Mouse (Mus musculus) kidney, postnatal 10 days (tissue): Measurements from ENCODE around the gene Gprc5b.
A peak's percentile ranks its signal among the peaks of the same experiment; 100 is the strongest.

Experiments used
- DNase-seq: peaks from one replicate; pipeline ENCODE4 v3.0.0; 2021; ENCODE audit warnings: mixed read lengths

The Gprc5b gene

DNA sequence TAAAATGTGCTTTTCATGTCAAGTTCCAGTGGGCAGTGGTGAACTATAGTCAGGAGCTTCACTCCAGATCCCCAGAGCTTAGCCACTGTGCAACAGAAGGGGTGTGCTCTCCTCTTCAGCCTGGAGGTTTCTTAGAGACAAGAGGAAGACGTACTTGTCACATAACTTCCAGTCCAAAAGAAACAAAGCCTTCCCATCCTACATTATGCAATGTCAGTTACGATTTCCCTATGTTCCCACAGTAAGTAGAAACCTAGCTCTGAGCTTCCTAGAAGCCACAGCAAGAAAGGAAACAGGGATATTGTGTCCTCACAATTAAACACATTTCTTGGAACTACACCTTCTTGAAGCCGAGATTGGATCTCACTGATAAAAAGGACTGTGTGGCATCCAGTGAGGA is 47.8 kb downstream of the Gprc5b start:
- no peak for DNase-seq

DNA sequence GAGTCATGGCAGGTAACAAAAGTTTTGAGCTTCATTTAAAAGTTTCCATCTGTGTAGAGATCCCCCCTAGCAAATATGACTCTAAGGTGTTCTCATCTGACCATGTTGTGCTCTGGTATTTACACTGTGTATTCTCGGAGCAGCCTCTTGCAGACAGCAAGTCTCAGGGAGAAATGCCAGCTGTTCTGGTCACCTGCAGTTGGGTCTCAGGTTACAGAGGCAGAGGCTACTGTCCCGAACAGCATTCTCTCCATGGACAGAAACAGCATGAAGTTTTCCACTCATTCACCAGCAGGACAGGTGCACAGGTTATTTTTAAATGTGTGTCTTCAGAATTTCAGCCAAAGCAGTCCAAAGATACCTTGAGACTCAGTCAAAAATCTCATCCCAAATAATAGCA is 50.1 kb downstream of the Gprc5b start:
- no peak for DNase-seq

GRCm38 (mm10) chr7:118943170-118943569 is 51.8 kb downstream of the Gprc5b start:
- no peak for DNase-seq

DNA sequence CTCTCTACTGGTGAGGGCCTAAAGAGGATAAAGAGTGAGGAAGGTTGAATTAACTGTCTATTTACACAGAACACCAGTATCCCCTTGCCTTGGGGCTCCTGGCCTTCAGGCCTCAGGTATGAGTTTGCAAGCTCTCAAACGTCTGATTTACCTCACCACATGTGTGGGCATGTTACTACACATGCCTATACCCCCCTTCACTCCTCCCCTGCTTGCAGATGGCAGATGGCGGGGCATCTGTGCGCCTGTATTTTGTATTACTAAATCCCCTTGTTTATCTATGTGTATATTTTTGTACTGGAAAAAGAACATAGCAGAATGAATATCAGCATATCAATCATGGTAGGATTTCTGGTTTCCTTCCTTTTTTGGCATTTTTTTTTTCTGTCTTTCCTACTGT is 52.7 kb downstream of the Gprc5b start:
- DNase-seq: no peak

- DNase-seq: no peak
Observed at GRCm38 (mm10) chr7:118937469-118938387, 57.3 kb downstream of the Gprc5b start.

DNA sequence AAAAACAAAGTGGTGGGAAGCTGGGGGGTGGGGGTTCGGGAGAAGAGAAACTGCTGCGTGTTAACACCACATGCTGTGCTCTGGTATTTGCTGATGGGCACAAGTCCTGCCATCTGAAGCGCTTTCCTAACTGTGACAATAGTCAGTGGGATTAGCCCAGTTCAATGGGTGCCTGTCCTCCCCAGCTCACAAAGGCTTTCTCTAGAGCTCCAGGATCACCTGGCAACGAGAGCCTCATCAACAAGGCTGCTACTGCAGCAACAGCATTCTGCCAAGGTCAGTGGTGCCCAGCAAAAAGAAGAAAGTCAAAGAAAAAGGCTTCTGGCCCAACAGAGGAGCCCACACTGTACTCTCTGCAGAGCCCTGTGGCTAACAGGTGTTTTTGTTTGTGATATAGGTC is 58.2 kb downstream of the Gprc5b start:
- DNase-seq: no peak

DNA sequence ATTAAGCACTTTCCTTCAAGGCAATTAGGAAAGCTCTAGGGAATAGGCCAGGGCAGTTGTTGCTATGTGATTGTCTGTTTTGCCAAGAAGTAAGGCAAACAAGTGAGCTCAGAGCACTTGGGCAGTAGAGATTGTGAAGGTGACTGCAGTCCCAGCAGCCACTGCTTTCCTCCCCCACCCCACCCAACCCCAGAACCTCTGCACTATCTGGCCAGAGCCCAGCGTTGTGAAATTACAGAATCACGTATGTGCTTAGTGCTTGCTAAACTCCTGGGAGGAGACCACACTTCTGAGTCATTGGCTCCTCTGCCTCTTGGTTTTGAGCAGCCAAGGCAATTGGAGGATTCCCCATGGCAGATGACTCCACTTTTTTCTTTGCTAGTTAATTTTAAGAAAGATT is 59.7 kb downstream of the Gprc5b start:
- DNase-seq: no peak

- DNase-seq: no peak
Observed at GRCm38 (mm10) chr7:118931502-118932395, 63.3 kb downstream of the Gprc5b start.

DNA sequence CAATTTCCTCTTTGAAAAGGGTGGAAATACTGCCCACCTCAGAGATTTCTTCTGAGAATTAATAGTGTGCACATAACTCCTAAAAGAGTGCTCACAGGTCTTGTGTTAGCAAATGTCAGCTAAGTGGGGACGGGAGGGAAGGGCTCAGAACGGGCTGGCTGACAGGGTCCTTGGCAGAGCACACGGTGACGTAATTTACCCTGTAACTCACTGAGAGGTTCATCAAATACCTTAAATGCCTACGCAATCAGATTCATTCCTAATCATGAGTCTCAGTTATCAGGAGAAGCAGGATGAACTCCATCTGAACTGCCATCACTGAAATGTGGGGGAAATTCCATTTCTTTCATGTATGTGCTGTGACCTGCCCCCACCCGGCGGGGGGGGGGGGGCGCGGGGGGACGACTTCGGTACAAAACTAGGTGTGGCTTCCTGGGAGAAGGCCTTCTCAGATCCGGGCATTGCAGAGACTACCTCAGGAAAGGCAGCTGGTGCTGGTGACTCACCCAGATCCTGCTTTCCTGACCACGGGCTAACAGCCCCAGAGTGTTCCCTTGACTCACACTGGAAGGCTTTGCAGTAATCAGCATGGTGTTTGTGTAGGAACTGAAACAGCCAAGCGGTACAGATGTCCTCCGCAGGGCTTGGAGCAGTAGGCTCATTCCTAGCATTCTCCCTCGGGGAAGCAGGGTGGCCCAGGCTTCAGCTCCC is 65.3 kb downstream of the Gprc5b start:
- DNase-seq: peak; percentile 19

GRCm38 (mm10) chr7:118928916-118929315 is 66.1 kb downstream of the Gprc5b start:
- no peak for DNase-seq

- no peak for DNase-seq
Observed at GRCm38 (mm10) chr7:118928316-118928715, 66.7 kb downstream of the Gprc5b start.

GRCm38 (mm10) chr7:118927279-118927678 is 67.7 kb downstream of the Gprc5b start:
- no peak for DNase-seq

- no peak for DNase-seq
Observed at GRCm38 (mm10) chr7:118926516-118927260, 68.3 kb downstream of the Gprc5b start.

- no peak for DNase-seq
Observed at GRCm38 (mm10) chr7:118925547-118925946, 69.5 kb downstream of the Gprc5b start.

- peak; percentile 44 for DNase-seq
Observed at GRCm38 (mm10) chr7:118922441-118923202, 72.4 kb downstream of the Gprc5b start.
